Mouse (Mus musculus) thymus, adult 2 months (tissue): ENCODE data around the gene Jund.

Experiments
- CTCF ChIP-seq: fragments of 200-500 bp; IDR thresholded peaks from 2 replicates; pipeline ENCODE4 v1.5.1; 2012; ENCODE audit warnings: mild to moderate bottlenecking, control low read depth, low read length, moderate library complexity, borderline replicate concordance; ENCODE audit not compliant: control insufficient read depth, poor library complexity, insufficient read depth; ENCODE audit errors: extremely low read depth
- POLR2A ChIP-seq: fragments of 200-500 bp; IDR thresholded peaks from 2 replicates; pipeline ENCODE4 v1.6.1; 2012; ENCODE audit warnings: mild to moderate bottlenecking, low read length, control low read depth, moderate library complexity; ENCODE audit not compliant: control insufficient read depth, poor library complexity, insufficient read depth; ENCODE audit errors: extremely low read depth

DNA sequence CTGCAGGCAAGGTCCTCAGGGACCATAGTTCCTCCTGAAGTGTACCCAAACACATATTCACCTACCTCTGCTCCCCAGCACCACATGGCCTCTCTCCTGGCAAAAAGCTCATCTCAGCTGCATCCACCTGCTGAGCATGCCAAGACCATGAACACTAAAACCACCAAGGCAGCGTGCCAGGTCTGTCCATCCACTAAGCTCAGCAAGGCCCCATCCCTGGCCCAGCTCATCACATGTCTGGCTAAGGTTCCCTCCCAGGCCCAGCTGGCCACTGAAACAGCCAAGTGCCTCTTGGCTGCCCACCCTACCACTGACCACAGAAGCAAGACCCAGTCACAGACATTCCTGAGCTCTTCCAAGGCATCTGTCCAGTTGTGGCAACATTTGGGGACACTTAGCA lies 11.5 kb downstream of the Jund start:
- TF ChIP-seq POLR2A (no peak), CTCF (no peak)
